Mouse (Mus musculus) megakaryocyte-erythroid progenitor cell, adult 5-6 weeks (primary cell): Measurements from ENCODE around the gene Abcb8. TPM values are rescaled to one million over a fixed set of nuclear protein-coding genes. Genes with fewer than 3 reads are reported as not detected.
A peak's percentile ranks its signal among the peaks of the same experiment; 100 is the strongest.

Source experiments
- ATAC-seq: replicated peaks from 2 replicates; pipeline ENCODE4 v1.8.0; 2016; ENCODE audit warnings: mild to moderate bottlenecking, inconsistent platforms; ENCODE audit not compliant: severe bottlenecking, poor library complexity, low FRiP score, low TSS enrichment
- total RNA-seq, 2 experiments: library from RNA; stranded (forward) in 1 of 2; stranded (reverse) in 1 of 2; fragments of 200-1000, 215-1000 nt in 1 of 2; fragments of >200 nt in 1 of 2; fragmentation: Nextera tagmentation in 1 of 2; gene quantifications; 2 replicates each; pipeline ENCODE4 v1.2.3; 2014 to 2017

The Abcb8 gene
- total RNA-seq (2014; fragmentation: Nextera tagmentation) (59.4 and 83.4 TPM in 2 replicates), total RNA-seq (2017) (8.3 and 24.8 TPM in 2 replicates)

GRCm38 (mm10) chr5:24393392-24393997 lies at the start of gene Abcb8:
Abcb8 (plus strand) TSS chr5:24393663.
- peak; percentile 64 for ATAC-seq

GRCm38 (mm10) chr5:24343977-24344436 lies 49.5 kb upstream of the Abcb8 start:
- peak; percentile 66 for ATAC-seq

GRCm38 (mm10) chr5:24344477-24345051 lies 48.9 kb upstream of the Abcb8 start:
- ATAC-seq, result 0 out of 2 replicates have a peak, but pooled peaks have one; percentile 4

- peak; percentile 48 for ATAC-seq
These were observed 47.1 kb upstream of the Abcb8 start for GRCm38 (mm10) chr5:24346313-24346712.

GRCm38 (mm10) chr5:24347186-24347875 lies 46.1 kb upstream of the Abcb8 start:
- ATAC-seq, result no peak

- peak; percentile 58 for ATAC-seq
These were observed 45.3 kb upstream of the Abcb8 start for GRCm38 (mm10) chr5:24348128-24348527.

- no peak for ATAC-seq
These were observed 44.9 kb upstream of the Abcb8 start for GRCm38 (mm10) chr5:24348546-24348945.

- no peak for ATAC-seq
These were observed 43.4 kb upstream of the Abcb8 start for GRCm38 (mm10) chr5:24350073-24350472.

- ATAC-seq, result no peak
These were observed 42.8 kb upstream of the Abcb8 start for GRCm38 (mm10) chr5:24350531-24351250.

- no peak for ATAC-seq
These were observed 42.2 kb upstream of the Abcb8 start, which contains the start of gene Kcnh2 for GRCm38 (mm10) chr5:24351278-24351677. Kcnh2 (minus strand) TSS chr5:24351604.

- peak; percentile 50 for ATAC-seq
These were observed 41.7 kb upstream of the Abcb8 start for GRCm38 (mm10) chr5:24351701-24352171.

- ATAC-seq, result no peak
These were observed 41.1 kb upstream of the Abcb8 start for GRCm38 (mm10) chr5:24352251-24352859.

- ATAC-seq, result no peak
These were observed 40.1 kb upstream of the Abcb8 start for GRCm38 (mm10) chr5:24353327-24353726.

GRCm38 (mm10) chr5:24356764-24357163 lies 36.7 kb upstream of the Abcb8 start:
- ATAC-seq, result no peak

GRCm38 (mm10) chr5:24357461-24357860 lies 36.0 kb upstream of the Abcb8 start:
- peak; percentile 89 for ATAC-seq

GRCm38 (mm10) chr5:24360792-24361454 lies 32.5 kb upstream of the Abcb8 start:
- ATAC-seq, result peak; percentile 76

- no peak for ATAC-seq
These were observed 30.0 kb upstream of the Abcb8 start for GRCm38 (mm10) chr5:24363467-24363866.

- no peak for ATAC-seq
These were observed 29.4 kb upstream of the Abcb8 start for GRCm38 (mm10) chr5:24364061-24364460.

GRCm38 (mm10) chr5:24364508-24364907 lies 29.0 kb upstream of the Abcb8 start, which contains the start of gene Nos3:
Nos3 (plus strand) TSS chr5:24364810.
- no peak for ATAC-seq
